Mouse (Mus musculus) adrenal gland, postnatal 14 days (tissue): ENCODE data around the gene Clec4f. TPM values are rescaled to one million over a fixed set of nuclear protein-coding genes. Genes with fewer than 3 reads are reported as not detected.

Source experiments
- DNase-seq: peaks from one replicate; pipeline ENCODE4 v3.0.0; 2021; ENCODE audit warnings: mixed read lengths
- total RNA-seq: library from RNA; stranded (reverse); gene quantifications from 2 replicates; pipeline ENCODE4 v1.2.3, GENCODE M21; 2021

Clec4f gene
- total RNA-seq, 1 experiment from 2014 or later: 8.6 TPM

DNA sequence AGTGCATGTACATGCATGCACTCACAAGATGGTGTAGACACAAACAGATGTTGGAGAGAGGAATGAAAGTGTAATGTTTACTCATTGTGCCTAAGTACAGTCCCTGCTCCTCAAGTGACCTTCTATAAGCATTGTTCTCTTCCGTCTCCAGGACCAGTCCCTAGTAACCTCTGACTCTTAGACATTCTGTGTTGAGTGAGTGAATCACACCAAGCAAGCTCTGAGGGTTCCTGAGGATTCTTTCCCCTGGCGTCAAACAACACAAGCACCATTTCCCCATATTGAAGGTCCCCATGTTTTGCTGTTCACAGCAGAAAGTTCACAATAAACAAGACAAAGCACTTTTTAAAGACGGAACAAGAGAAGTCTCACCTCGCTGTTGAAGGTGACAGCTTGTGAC is 24.2 kb downstream of the Clec4f start:
- no peak for DNase-seq

DNA sequence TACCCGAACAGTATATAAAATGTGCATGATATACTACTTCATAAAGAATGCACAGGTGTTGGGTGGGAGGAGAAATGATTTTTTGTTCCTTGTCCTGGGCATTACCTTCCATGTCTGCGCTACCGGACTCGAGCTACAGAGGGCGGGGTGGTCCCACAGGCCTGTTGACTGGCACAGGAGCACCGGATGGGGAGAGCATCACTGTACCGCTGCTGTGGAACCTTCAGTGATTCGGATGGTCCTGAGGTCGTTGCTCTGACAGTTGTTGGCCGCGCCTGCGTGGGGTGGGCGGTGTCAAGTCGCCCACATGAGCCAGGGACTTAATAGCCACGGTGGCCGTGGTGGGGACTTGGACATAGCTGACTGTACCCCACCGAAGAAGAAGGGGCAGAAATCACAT is 29.2 kb downstream of the Clec4f start:
- no peak for DNase-seq

DNA sequence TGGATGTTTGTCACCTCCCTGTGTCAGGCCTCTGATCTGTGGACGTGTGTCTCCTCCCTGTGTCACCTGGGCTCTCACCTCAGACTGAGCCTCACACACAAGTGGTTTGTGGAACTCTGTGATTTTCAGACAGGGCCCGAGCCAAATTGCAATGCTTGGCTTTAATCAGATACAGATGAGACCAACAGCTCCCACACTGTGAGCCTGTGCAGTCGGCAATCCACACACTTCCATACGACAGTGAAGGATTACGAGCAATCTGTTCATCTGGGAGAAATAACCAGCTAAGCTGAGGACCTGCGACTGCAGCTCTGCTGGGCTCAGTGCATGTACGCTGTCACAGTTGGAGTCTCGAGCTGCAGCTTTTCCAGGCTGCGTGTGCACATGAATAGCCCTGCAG is 36.0 kb downstream of the Clec4f start:
- DNase-seq: no peak

DNA sequence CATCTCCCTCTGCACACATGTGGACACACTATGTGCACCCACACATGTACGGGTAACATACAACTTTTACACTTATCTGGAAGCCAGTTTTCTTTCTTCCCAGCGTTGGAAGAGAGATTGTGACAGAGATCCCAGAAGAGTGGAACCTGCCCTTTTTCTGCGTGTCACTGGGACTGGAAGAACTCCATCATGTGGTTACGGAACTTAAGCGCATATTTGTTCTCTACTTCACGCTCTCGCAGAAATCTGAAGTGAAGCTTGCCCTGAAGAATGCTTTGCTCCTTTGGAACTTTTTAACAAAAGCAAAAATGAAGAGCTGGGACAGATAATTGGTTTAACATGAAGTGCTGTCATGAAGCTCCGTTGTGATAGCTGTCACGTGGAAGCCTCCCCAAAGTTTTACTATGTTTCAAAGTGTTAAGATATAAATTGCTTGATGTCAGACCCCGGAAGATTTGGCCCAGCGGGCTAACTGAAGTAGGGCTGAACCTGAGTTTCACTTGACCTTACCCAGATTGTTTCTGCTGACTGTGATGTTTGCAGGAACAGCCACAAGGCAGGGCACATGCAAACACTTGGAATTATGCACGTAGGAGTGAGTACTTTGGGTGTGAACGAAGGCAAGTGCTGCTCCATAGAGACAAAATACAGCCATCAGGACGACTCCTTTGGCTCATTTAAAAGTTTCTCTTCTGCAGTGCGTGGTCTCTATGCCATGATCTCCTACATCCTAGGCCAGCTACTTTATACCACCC is 38.2 kb downstream of the Clec4f start:
- DNase-seq: no peak

DNA sequence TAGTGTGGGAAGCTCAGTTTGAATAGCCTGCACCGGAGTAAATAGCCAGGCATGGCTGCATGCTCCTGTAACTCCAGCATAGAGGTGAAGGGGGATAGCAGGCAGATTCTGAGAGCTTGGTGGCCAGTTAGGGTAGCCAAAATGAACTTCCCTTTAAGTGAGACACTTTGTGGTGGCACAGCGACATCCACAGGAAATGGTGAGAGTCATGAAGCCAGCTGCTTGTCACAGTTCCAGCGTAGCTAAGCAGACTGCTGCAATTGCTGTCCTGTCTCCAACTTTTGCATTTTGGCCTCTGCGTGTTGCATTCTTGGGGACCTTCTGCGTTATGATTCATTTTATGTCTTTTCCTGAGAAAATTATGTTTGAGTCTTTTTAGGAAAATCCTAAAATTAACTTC is 39.5 kb downstream of the Clec4f start:
- peak; percentile 85 for DNase-seq

DNA sequence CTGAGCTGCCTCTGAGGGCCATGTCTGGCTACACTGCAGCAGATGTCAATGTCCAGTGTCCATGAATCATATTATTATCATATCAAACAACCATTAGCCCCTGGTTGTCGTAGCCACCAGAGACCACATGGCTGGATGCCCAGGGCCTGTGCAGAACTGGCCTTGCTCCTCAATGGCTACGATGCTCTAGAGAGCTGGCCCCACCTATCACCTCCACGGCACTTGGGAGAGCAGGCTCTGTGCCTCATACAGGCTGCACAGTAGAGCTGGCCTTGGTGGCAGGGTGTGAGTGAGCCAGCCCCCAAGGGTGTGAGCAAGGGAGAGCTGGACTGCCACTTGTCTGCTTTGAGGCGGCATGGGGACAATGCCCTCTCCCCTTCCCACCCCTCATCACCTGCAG is 41.5 kb downstream of the Clec4f start:
- DNase-seq: no peak

DNA sequence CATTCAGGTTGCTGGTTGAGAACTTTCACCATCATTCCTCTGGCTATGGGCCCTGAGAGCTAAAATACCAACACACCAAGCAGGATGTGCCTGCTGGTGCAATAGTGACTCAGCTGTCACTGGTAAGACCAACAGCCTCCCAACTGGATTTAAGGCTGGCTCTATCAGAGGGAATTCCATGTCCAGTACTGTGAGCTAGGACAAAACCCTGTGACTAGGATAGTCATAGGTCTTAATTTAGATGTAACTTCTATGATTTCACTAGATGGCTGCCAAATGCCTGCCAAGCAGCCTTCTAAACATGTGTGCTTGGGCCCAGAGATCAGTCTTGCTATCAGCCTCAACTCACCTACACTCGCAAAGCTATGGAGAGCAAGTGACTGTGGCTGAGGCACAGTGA is 43.0 kb downstream of the Clec4f start:
- DNase-seq: no peak

DNA sequence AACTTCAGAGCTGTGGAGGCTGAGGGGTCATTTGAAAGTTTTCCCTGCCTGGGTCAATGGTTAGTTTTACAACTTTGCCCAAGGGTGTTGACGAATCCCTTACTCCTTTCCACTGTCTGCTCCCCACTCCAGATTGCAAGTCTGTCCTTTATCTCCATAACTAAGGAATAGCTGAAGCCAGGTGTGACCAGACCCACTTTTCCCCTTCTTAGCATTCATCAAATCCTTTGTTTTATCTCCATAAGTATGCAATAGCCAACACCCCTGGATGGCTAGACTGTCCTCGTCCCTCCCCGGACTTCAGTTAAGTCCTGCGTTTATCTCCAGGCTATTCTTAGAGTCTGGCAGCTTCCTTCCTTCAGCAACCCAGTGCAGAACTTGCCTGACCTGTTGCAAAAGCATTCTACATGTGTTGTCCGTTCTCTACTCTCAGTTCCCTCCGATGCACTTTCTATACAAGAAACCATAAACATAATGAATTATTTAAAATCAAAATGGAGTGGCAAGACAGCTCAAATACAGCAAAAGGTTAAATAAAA is 56.3 kb downstream of the Clec4f start:
- DNase-seq: no peak

DNA sequence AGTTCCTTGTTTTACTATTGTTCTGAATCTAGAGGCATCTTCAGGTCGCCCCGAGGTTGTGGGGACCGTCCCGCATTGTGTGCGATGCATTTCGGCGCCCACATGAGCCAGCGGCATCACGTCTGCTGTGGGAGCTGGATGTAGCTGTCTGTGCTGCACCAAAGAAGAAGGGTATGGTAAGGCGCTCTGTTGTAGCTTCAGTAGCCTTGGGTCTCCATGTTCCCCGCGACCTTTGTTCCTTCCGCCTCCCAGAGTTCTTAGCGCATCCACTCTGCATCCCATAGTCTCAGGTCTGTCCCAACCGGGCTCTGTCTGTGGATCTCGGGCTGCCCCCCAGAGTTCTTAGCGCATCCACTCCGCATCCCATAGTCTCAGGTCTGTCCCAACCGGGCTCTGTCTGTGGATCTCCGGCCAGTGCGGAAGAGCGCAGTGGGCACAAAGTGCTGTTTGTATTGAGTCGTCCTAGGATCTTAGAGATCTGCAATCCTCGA is 56.9 kb downstream of the Clec4f start:
- no peak for DNase-seq

DNA sequence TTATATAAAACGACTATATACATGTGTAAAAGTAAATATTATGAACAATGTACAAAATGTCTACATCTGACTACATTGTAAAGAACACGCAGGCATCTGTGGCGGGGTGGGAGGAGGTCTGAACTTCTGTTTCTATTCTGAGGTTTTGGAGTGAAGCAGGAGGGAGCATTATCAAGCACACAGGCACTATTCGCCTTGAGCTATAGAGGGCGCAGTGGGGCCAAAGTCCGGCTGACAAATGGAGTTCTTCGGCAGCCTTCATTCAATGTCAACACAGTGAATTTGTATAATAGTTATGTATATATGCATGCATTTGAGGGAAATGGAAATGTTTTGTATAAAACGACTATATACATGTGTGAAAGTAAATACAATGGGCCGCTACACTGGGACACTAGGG is 57.3 kb downstream of the Clec4f start:
- DNase-seq: peak; percentile 59

DNA sequence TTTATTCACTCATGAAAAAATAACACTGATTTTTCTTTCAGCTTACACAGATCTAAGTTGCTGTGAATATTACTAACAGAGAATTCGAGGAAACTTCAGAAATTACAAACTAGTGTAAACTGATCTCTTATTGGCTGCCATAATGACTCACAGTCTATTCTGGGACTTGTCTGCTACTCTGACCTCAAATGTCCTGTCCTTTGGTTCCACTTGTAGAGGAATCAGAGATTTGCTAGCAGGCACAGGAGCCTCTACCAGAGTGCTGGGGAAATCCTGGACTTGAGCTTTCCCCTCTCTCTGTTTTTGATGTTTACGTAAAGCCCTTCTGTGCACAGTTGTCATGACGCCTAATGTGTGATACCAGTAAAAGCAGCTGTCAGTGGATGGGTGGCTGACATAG is 58.0 kb downstream of the Clec4f start:
- DNase-seq: no peak

DNA sequence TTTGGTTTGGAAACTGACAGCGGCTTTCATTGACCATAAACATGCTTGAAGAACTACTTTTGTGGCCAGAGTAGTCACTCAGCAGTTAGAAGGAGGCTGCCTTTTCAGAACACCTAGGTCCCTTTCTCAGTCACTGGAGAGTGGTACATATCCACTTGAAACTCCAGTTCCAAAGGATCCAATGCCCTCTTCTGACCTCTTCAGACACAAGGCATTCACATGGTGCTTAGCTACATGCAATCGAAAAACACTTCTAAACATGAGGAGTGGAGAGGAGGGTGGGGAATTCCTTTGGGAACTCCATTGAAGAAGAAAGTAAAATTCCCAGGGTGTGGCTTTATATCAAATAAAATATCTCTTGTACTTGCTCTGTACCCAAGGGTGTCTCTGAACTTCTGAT is 61.0 kb downstream of the Clec4f start:
- DNase-seq: no peak

Other genes with a start within 250 kb of the Clec4f start
- gene Tet3, start 197.1 kb downstream of the Clec4f start, total RNA-seq: 49.9 and 61.8 TPM in 2 replicates
- 45.2 and 46.6 TPM in 2 replicates for gene Dguok, start 149.2 kb downstream of the Clec4f start, total RNA-seq
- gene Actg2, start 119.9 kb downstream of the Clec4f start, total RNA-seq: 2.0 and 5.0 TPM in 2 replicates
- gene Stambp, start 83.5 kb downstream of the Clec4f start, total RNA-seq: 18.0 and 22.9 TPM in 2 replicates
- 0.37 and 0.64 TPM in 2 replicates for gene Cd207, start 21.7 kb upstream of the Clec4f start, total RNA-seq
- not detected in 2 replicates for gene Vax2, start 55.1 kb upstream of the Clec4f start, total RNA-seq
- not detected in 2 replicates for gene Atp6v1b1, start 86.8 kb upstream of the Clec4f start, total RNA-seq
- 0.23 TPM in 1 of 2 replicates, not detected in the other for gene Ankrd53, start 106.5 kb upstream of the Clec4f start, total RNA-seq
- 111 and 143 TPM in 2 replicates for gene Tex261, start 119.6 kb upstream of the Clec4f start, total RNA-seq
- gene Nagk, start 138.8 kb upstream of the Clec4f start, total RNA-seq: 37.6 and 42.1 TPM in 2 replicates
- 25.2 and 35.1 TPM in 2 replicates for gene Paip2b, start 175.6 kb upstream of the Clec4f start, total RNA-seq
- 91.9 and 93.0 TPM in 2 replicates for gene Zfp638, start 210.9 kb upstream of the Clec4f start, total RNA-seq